Mouse (Mus musculus) mouse trophoblast stem cell (cell line): ENCODE data around the gene Tcap.

Experiments used
- in situ Hi-C, 2 experiments: fragments of 300-500 bp; cut with MseI, MboI; formaldehyde crosslinking; loops; 2 replicates in 1 of 2; 3 replicates in 1 of 2; pipeline ENCODE4 v1.15.1; 2025

The Tcap gene

DNA sequence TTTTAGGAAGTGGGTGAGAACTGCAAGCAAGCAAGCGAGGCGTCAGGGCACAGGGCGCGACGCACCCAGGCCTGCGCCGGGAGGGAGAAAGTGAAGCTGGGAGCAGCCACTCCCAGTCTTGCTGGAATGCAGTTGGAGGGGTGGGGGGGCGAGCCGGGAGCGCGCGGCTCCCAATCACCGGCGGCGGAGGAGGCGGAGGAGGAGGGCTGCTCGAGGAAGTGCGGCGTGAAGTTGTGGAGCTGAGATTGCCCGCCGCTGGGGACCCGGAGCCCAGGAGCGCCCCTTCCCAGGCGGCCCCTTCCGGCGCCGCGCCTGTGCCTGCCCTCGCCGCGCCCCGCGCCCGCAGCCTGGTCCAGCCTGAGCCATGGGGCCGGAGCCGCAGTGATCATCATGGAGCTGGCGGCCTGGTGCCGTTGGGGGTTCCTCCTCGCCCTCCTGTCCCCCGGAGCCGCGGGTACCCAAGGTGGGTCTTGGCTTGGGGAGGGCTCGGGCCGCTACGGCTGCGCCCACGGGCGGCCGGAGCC, 28.7 kb downstream of the Tcap start, which contains the start of gene Erbb2:
TSS of gene Erbb2 (plus strand) at position 198 of the 524 bp plus-strand sequence.
- in situ Hi-C loops = no loop called here

DNA sequence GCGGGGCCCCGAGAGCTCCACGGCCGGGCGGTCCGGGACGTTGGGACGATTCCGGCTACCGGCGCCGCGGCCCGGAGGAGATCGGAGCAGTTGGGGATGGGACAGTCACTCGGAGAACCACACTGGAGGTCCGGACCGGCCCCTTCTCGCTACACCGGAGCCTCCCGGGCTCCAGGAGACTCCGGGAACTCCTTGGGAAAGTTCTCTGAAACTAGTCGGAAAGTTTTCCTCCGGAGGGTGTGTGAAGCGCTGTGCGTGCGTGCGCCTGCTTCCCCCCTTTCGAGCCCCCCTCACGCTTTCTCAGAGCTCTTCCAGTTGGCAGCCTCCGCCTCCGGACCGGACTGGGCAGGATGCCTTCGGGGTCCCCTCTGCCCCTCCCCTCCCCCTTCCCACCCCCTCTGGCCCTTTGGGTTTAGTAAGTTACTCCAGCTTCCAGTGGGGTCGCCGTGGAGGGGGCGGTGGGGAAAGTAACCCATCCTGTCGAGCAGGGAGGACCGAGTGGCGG, 29.2 kb downstream of the Tcap start:
- in situ Hi-C loops = no loop called here

DNA sequence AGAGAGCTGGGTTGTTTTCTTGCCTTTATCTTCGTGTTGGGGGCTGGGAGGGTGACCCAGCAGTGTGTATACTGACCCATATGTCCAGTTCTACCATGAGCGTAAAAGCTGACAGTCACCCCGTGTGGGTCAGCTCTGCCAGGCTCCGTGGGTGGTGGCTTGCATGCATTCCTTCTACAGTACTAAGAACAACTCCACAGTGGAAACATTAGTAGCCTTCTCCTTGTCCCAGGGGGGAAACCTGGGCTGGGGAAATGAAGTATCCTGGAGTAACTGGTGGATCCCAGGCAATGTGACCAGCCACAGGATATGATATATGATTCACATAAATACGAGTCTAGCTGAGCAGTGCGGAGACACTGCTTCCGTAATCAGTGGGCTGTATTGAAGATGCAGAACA, 30.1 kb downstream of the Tcap start:
- in situ Hi-C loops = no loop called here

DNA sequence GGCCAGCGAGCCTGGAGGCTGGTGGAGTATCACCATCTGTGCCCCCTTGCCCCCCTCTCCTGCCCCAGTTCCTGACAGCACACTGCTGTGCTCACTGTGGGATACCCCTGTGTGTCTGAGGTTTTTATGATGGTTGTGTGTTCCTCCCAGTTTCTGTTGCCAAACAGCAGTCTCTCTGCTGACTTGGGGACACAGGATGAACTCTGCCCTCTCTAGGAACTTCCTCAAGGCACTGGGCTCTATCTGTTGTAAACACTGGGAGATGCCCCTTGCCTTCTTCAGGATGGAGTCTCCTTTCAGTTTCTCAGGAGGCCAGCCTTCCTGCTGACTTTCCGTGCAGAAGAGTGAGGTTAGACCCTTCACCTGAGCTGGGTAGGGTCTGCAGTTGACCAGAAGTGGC, 30.6 kb downstream of the Tcap start:
- in situ Hi-C loops = no loop called here

DNA sequence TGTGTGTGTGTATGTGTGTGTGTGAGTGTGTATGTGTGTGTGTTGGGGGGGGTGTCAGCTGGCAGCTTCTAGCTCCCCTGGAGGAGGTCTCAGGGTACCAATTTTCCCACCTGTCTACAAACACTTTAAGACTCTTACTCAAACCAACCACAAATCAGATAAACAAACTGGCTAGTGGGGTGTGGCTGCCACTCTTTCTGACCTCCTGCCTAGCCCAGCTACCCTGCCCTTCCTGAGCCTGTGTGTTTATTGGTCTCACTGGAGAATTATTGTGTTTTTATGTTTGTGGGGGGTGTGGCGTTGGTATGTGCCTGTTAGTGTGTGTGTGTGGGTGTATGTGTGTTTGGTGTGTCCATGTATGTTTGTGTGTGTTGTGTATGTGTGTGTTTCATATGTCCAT, 33.5 kb downstream of the Tcap start:
- in situ Hi-C loops = no loop called here

DNA sequence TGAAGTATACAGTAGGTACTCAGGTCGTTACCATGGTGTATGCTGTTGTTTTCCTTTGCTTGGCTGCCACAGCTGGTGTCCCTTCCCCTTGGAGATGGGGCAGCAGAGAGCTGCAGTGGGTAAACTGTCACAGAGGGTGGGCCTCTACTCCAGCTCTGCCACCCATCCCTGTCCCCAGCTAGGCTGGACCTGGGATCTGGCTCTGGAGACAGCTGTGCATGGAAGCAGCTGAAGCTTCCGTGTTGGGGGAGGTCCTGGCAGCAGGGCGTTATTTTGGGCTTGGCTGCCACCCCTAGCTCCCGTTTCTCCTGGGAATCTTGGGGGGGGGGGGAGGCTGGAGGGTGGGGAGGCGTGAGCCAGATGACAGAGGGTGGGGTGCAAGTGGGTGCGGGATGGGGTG, 34.7 kb downstream of the Tcap start:
- in situ Hi-C loops = no loop called here

DNA sequence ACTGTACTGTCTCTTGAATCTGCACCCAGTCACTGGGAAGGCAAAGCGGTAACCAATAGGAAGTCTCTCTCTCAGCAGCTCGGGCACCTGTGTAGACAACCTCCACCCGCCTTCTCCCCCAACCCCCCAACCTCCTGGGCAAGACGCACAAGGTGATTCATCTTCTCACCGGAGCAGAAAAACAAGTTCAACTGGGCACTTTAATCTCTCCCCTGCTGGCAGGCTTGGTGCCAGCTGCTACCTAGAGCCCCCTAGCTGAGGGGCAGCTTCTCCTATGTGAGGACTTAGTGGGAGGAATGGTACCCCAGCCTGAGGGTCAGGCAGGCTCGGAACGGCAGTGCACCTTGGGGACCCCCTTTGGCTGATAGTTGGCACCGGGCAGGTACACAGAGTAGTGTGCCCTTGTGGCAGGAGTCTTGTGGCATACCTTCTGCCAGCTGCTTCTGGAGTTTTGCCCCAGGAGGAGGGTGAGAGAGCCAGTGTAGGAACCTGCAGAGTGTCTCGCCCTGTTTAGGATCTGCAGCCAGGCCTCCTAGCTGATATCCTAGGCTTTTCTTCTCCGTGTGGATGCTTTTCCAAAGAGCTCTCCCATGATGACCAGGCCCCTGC, 35.4 kb downstream of the Tcap start:
- in situ Hi-C loops = no loop called here

DNA sequence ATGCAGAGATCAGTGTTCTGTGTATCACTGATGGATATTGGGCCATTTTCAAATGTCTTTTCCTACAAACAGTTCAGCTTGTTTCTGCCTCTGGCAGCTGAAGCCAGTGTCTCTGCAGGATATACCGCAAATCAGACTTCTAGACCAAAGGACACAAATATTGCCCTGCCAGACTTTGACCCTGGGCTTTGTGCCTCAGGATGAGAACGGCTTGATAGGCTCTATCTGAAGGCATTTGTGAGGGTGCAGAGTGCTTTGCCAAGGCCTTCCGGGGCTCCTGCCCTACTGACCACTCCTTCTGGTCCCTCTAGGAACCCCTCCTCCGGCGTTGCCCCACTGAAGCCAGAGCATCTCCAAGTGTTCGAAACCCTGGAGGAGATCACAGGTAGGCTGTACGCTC, 43.0 kb downstream of the Tcap start:
- in situ Hi-C loops = no loop called here

DNA sequence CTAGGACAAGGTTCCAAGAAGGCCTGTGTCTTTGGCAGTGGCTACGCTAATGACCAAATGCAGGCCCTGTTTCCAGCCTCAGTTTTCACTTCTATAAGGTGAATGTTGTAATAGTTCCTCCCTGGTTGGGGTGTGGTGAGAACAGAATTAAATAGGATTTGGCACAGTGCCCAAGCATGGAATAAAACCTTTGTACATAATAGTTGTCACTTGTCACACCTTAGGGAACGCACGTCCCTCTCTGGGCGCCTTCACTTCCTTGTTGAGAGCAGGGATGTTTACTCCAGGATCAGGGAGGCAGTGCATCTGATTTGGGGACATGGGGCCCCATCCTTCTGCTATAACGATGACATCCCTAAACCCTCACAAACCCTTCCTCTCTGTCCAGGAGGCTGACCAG, 44.8 kb downstream of the Tcap start:
- in situ Hi-C loops = no loop called here

DNA sequence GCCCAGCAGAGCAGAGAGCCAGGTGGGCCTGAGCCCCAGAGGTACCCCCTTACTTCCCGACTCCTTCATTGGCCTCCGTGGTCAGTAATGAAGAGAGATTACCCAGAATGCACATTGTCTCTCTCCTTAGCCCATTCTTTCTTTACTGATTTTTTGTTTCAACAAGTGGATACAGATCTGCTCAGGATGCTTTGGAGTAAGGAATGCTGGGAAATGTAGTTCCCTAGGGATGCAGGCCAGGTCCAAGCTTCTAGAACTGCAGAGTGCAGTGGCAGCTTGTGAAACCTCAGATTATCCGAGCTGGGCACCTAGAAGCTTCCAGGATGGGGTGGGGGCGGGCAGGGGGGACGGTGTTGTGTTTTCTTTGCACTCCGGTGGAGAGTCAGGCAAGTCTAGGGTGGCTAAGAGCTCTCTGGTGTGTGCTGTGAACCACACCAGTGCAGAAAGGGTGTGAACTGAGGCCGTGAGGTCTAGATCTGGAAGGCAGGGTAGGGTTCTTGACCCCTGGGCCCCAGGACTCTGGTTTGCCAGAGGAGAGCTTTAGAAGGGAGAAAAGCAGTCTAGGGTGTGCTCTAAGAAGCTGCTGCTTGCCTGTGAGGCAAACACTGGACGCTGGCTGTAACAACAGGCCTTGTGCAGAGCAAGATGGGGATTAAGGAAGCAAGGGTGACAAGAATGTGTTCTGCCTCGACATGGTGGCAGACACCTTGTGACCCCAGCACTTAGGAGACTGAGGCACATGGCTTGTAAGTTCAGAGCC, 48.3 kb downstream of the Tcap start:
- in situ Hi-C loops = no loop called here
